Mouse (Mus musculus) liver, embryonic 14.5 days (tissue): Measurements from ENCODE around the gene Tsga10ip.

ENCODE experiments used
- CTCF ChIP-seq: IDR thresholded peaks from 2 replicates; pipeline ENCODE4 v1.5.1; 2016; ENCODE audit warnings: antibody characterized with exemption, low read depth, control low read depth
- EP300 ChIP-seq: IDR thresholded peaks from 2 replicates; pipeline ENCODE4 v1.6.1; 2016; ENCODE audit warnings: antibody characterized with exemption, low read depth

- TF ChIP-seq CTCF: no peak; the same call in 1 of the 2 replicates
- TF ChIP-seq EP300: peak; percentile 37
Observed at GRCm38 (mm10) chr19:5366175-5367052, 35.9 kb downstream of the Tsga10ip start, which contains the start of gene Eif1ad.
